Mouse (Mus musculus): ENCODE data around the gene Sirt2.

DNA sequence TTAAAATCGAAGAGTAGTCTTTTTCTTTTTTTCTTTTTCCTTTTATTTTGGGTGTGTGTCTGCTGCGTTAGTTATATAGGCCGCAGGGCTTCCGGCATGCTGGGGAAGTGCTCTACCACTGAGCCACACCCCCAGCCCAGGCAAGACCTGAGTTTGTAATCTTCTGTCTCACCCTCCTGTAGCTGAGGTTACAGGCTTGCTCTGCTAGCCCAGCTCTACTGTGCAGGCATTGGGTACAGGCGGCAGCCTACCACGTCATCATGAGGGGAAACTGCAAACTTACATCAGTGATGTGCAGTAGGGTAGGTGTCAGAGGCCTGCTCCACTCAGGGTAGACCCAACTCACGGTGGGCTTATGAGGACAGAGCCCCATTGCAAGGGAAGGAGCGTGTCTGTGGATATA, 14.7 kb downstream of the Sirt2 start:
- TF ChIP-seq EP300 (IDR thresholded peaks at IDR 0.05; ENCODE audit: low read depth) (no peak), CTCF (IDR thresholded peaks at IDR 0.05; ENCODE audit: low read depth) (no peak)
